Comparison of ENCODE assay signal across 20 mouse cellular contexts in the genomic region with DNA sequence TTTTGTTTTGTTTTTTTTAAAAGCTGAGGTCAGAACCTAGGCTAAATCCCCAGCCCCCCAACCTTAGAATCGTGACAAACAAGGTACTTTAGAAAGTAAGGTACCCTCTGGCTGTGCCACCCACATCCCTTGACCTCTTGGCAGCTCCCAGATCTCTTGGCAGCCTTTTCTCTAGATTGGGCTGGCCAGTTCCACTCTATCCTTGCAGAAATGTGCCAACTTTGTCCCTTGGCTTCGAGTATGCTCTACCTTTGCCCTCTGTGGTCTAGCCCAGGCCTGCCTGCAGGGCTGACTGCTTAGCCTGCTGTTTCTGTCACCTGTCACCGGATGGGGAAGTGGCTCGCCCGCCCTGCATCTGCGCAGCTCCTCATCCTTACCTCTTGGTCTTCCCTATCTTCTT. TPM values are rescaled to one million over a fixed set of nuclear protein-coding genes. Genes with fewer than 3 reads are reported as not detected.
"Had no signal": no experiment of that assay in that cellular context is flagged by ENCODE, and none has a peak within 500 bp of the region (broad histone marks: within the 10 kb centered on the region; RNA-seq: fewer than 3 reads in every experiment).

No protein-coding gene starts in this region.

- H3K9me3 ChIP-seq: intestine, embryonic 15.5 days; limb, embryonic 13.5 days; liver, embryonic 12.5 days; midbrain, embryonic 10.5 days; neural tube, embryonic 15.5 days had no signal

- DNase-seq: left cerebral cortex, postnatal 4 days; lung, embryonic 14.5 days; lung, postnatal 10 days; midbrain, embryonic 14.5 days; thymus, postnatal 14 days had no signal

- H3K4me2 ChIP-seq: intestine, embryonic 15.5 days; limb, embryonic 13.5 days; liver, embryonic 12.5 days; lung, embryonic 14.5 days; neural tube, embryonic 15.5 days had no signal

- H3K27me3 ChIP-seq: intestine, embryonic 15.5 days; limb, embryonic 13.5 days; liver, embryonic 12.5 days; neural tube, embryonic 15.5 days had no signal

- ATAC-seq: intestine, embryonic 15.5 days; liver, embryonic 12.5 days had no signal

- H3K27ac ChIP-seq: intestine, embryonic 15.5 days; limb, embryonic 13.5 days; liver, embryonic 12.5 days; midbrain, embryonic 10.5 days; neural tube, embryonic 15.5 days; stomach, postnatal 0 days had no signal

- H3K9ac ChIP-seq: intestine, embryonic 15.5 days; limb, embryonic 13.5 days; liver, embryonic 12.5 days; lung, embryonic 14.5 days; neural tube, embryonic 15.5 days had no signal

- H3K4me3 ChIP-seq: intestine, embryonic 15.5 days; limb, embryonic 13.5 days; liver, embryonic 12.5 days; midbrain, embryonic 10.5 days; myocyte; neural tube, embryonic 15.5 days had no signal

- H3K4me1 ChIP-seq: intestine, embryonic 15.5 days; limb, embryonic 13.5 days; liver, embryonic 12.5 days; midbrain, embryonic 10.5 days; neural tube, embryonic 15.5 days had no signal

RNA-seq across cellular contexts. Expression of gene Eme1, which starts 11.5 kb away (rescaled TPM):
- total RNA-seq: left cerebral cortex, adult 18-20 months had no signal

RNA-seq across cellular contexts. Expression of gene Gm11541, which starts 39.0 kb away (rescaled TPM):
- total RNA-seq: layer of hippocampus, adult 8-10 months; layer of hippocampus, postnatal 14 days; left cerebral cortex, adult 18-20 months; left cerebral cortex, postnatal 10 days; left cerebral cortex, postnatal 4 days; megakaryocyte, adult 5-6 weeks had no signal
- polyA plus RNA-seq: large intestine, adult 2 months; liver, embryonic 12.5 days; liver, embryonic 16.5 days; midbrain, embryonic 10.5 days; midbrain, embryonic 14.5 days; myocyte; neural tube, embryonic 11.5 days; neural tube, embryonic 15.5 days had no signal
